Mouse (Mus musculus) ES-E14 (cell line): ENCODE results near the gene Lrrc14b. TPM values are rescaled to one million over a fixed set of nuclear protein-coding genes. Genes with fewer than 3 reads are reported as not detected.

Experiments used
- DNase-seq: peaks from one replicate; pipeline ENCODE4 v3.0.0-alpha.2; 2013; ENCODE audit warnings: low read depth, low spot score
- H3K27ac ChIP-seq: 2 replicates; pipeline ENCODE4 v1.5.1; 2012; ENCODE audit warnings: low read depth, mild to moderate bottlenecking, low read length, moderate library complexity, mixed read lengths; ENCODE audit not compliant: poor library complexity, insufficient read depth, severe bottlenecking
- H3K36me3 ChIP-seq: 2 replicates; pipeline ENCODE4 v1.6.1; 2012; ENCODE audit warnings: mild to moderate bottlenecking, low read length, moderate library complexity, mixed read lengths; ENCODE audit not compliant: control insufficient read depth, poor library complexity, insufficient read depth, severe bottlenecking
- H3K4me1 ChIP-seq, 2 experiments: fragments of 150-350 bp in 1 of 2; sonication (generic) in 1 of 2; 2 replicates each; pipeline ENCODE4 v1.6.1; 2012; ENCODE audit warnings: low read length in 2 of 2, mild to moderate bottlenecking in 1 of 2, mixed read lengths in 1 of 2; ENCODE audit not compliant: control insufficient read depth in 2 of 2, insufficient read depth in 2 of 2, poor library complexity in 1 of 2
- H3K4me3 ChIP-seq, 2 experiments: fragments of 150-350 bp in 1 of 2; sonication (generic) in 1 of 2; 2 replicates each; pipeline ENCODE4 v1.5.1; 2012; ENCODE audit warnings: low read length in 2 of 2, low read depth in 1 of 2, mild to moderate bottlenecking in 1 of 2, mixed read lengths in 1 of 2; ENCODE audit not compliant: insufficient read depth in 1 of 2, poor library complexity in 1 of 2, severe bottlenecking in 1 of 2
- H3K9ac ChIP-seq: 2 replicates; pipeline ENCODE4 v1.6.1; 2012; ENCODE audit warnings: low read depth, mild to moderate bottlenecking, low read length, mixed read lengths; ENCODE audit not compliant: poor library complexity, insufficient read depth, severe bottlenecking
- H3K9me3 ChIP-seq: fragments of 150-350 bp; sonication (generic); 2 replicates; pipeline ENCODE4 v1.6.1; 2012; ENCODE audit warnings: low read depth, mild to moderate bottlenecking, low read length; ENCODE audit not compliant: control insufficient read depth, insufficient read depth
- CHD2 ChIP-seq: IDR thresholded peaks from 2 replicates; pipeline ENCODE4 v1.6.1; 2014; ENCODE audit warnings: mild to moderate bottlenecking, low read depth, low read length, inconsistent platforms
- HCFC1 ChIP-seq: IDR thresholded peaks from 2 replicates; pipeline ENCODE4 v1.6.1; 2012; ENCODE audit warnings: low read length, inconsistent platforms, borderline replicate concordance; ENCODE audit not compliant: insufficient read depth
- MAFK ChIP-seq: IDR thresholded peaks from 2 replicates; pipeline ENCODE4 v1.6.1; 2014; ENCODE audit warnings: mild to moderate bottlenecking, low read depth, low read length, inconsistent platforms; ENCODE audit not compliant: insufficient read depth
- ZC3H11A ChIP-seq: IDR thresholded peaks from 2 replicates; pipeline ENCODE4 v1.6.1; 2012; ENCODE audit warnings: low read depth, mild to moderate bottlenecking, inconsistent platforms, low read length, borderline replicate concordance
- ZNF384 ChIP-seq: IDR thresholded peaks from 2 replicates; pipeline ENCODE4 v1.6.1; 2012; ENCODE audit warnings: low read depth, low read length, inconsistent platforms
- in situ Hi-C, 2 experiments: fragments of 600-800 bp; cut with MboI; formaldehyde crosslinking; loops; one replicate each; pipeline ENCODE4 v1.15.1; 2025; ENCODE audit warnings: low sequenced_read_pairs in 2 of 2, inconsistent platforms in 1 of 2; ENCODE audit not compliant: unreplicated experiment in 2 of 2
- total RNA-seq: library from RNA; depleted of rRNA; stranded (reverse); fragments of 300-350 nt; gene quantifications from 2 replicates; pipeline ENCODE4 v1.2.3, GENCODE M21; 2012

Gene Lrrc14b
- total RNA-seq, 1 experiment, result 0.22 TPM

- peak; percentile 90 for TF ChIP-seq ZC3H11A
- TF ChIP-seq HCFC1, result no peak
- 0 out of 2 replicates have a peak, but pooled peaks have one; percentile 36 for TF ChIP-seq MAFK
- no peak for TF ChIP-seq CHD2
- H3K27ac ChIP-seq, result no peak overlapping the region
- in situ Hi-C loops, result no loop called here
- no peak overlapping the region for H3K4me3 ChIP-seq
- no peaks in the 10 kb centered on the region for H3K9me3 ChIP-seq
- no peak overlapping the region for H3K9ac ChIP-seq
- peaks cover 11% of the 10 kb centered on the region for H3K36me3 ChIP-seq
- no peaks in the 10 kb centered on the region for H3K4me1 ChIP-seq
- peak; percentile 63 for DNase-seq
These were observed 22.8 kb downstream of the Lrrc14b start for GRCm38 (mm10) chr13:74341036-74341435.

GRCm38 (mm10) chr13:74329321-74329720 is 34.5 kb downstream of the Lrrc14b start:
- no peak overlapping the region for H3K4me3 ChIP-seq
- no peak overlapping the region for H3K27ac ChIP-seq
- no peaks in the 10 kb centered on the region for H3K4me1 ChIP-seq
- H3K9me3 ChIP-seq, result no peaks in the 10 kb centered on the region
- DNase-seq, result no peak
- H3K9ac ChIP-seq, result no peak overlapping the region
- peaks cover 31% of the 10 kb centered on the region for H3K36me3 ChIP-seq
- in situ Hi-C loops, result no loop called here
- TF ChIP-seq MAFK (no peak), ZNF384 (no peak), HCFC1 (no peak), ZC3H11A (no peak), CHD2 (no peak)

DNA sequence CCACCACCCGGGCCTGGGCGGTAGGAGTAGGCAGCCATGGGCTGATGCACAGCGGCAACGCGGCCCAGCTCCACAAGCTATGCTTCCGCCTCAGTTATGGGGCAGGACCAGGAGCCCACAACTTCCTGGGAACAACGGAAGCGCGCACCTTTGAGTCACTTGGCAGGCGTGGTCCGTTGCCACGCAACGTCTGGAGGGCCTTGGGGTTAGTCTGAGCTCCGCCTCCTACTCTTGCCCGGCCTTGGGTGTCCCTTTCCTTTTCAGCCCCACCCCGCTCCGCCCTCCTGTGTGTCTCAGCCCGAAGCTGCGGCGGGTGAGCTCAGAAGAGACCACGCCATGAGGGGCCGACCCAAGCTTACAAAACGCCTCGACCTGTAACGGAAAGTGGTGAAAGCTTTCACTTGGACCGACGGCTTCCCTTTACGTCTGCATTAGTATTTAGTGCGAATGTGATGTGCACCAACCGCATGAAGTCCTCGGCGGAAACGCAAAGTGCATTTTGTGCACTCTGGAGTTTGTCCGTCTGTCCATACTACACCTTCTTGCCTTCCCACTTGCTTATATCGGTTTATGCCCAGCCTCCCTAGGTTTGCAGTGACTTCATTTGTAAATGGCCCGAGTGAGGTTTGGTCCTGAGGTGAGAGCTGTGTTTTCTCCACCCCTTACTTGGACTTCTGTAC is 46.5 kb downstream of the Lrrc14b start, which contains the start of gene Pdcd6:
TSS of gene Pdcd6 (minus strand) at position 411 of the 680 bp plus-strand sequence.
- Histone ChIP-seq H3K9me3 (no peaks in the 10 kb centered on the region), H3K9ac (peak within 1 kb of the TSS; percentile 89), H3K27ac (no peak within 1 kb of the TSS; the same call in 1 of the 2 replicates), H3K36me3 (peaks cover 4% of the 10 kb centered on the region), H3K4me1 (no peaks in the 10 kb centered on the region), H3K4me3 (peak within 1 kb of the TSS; percentile 84 to 96)
- TF ChIP-seq HCFC1, result no peak
- TF ChIP-seq ZNF384, result no peak
- TF ChIP-seq ZC3H11A, result no peak
- TF ChIP-seq MAFK, result no peak
- TF ChIP-seq CHD2, result no peak
- DNase-seq, result peak; percentile 98
- in situ Hi-C loops, result no loop called here

GRCm38 (mm10) chr13:74316789-74317169 is 47.0 kb downstream of the Lrrc14b start:
- Histone ChIP-seq H3K9me3 (no peaks in the 10 kb centered on the region), H3K36me3 (peaks cover 4% of the 10 kb centered on the region), H3K9ac (peak overlapping the region; percentile 89), H3K27ac (no peak overlapping the region; the same call in 1 of the 2 replicates), H3K4me3 (peak overlapping the region; percentile 84 to 96), H3K4me1 (no peaks in the 10 kb centered on the region)
- TF ChIP-seq HCFC1 (no peak), MAFK (no peak), CHD2 (no peak), ZNF384 (no peak), ZC3H11A (no peak)
- in situ Hi-C loops, result no loop called here
- no peak for DNase-seq
